Mouse (Mus musculus): ENCODE data around the gene Slc39a10. TPM values are rescaled to one million over a fixed set of nuclear protein-coding genes. Genes with fewer than 3 reads are reported as not detected.

The Slc39a10 gene
- polyA plus RNA-seq, 1 experiment = 3.8 TPM

- H3K36me3 ChIP-seq (ENCODE audit: control insufficient read depth, insufficient read depth, low read length) = no peaks in the 10 kb centered on the region
- no peak for TF ChIP-seq POLR2A (IDR thresholded peaks at IDR 0.05; ENCODE audit: low read depth, low read length)
- TF ChIP-seq CTCF (IDR thresholded peaks at IDR 0.05; ENCODE audit: extremely low read depth, insufficient read depth, insufficient read length, insufficient replicate concordance) = no peak
- H3K27me3 ChIP-seq (ENCODE audit: control insufficient read depth, insufficient read depth, low read length) = no peaks in the 10 kb centered on the region
- no peak for DNase-seq (ENCODE audit: low read depth in 1 of 2, low spot score in 2 of 2)
- no peaks in the 10 kb centered on the region for H3K4me1 ChIP-seq (ENCODE audit: control insufficient read depth, insufficient read depth, insufficient read length)
- WGBS = 86% methylated on average over 5 of the region's 5 CpGs
- H3K4me3 ChIP-seq (ENCODE audit: extremely low read depth, insufficient read depth, insufficient read length) = no peak overlapping the region
- H3K27ac ChIP-seq (ENCODE audit: insufficient read depth, low read length) = no peak overlapping the region
Observed at GRCm38 (mm10) chr1:46845221-46845620, 47.4 kb downstream of the Slc39a10 start.

DNA sequence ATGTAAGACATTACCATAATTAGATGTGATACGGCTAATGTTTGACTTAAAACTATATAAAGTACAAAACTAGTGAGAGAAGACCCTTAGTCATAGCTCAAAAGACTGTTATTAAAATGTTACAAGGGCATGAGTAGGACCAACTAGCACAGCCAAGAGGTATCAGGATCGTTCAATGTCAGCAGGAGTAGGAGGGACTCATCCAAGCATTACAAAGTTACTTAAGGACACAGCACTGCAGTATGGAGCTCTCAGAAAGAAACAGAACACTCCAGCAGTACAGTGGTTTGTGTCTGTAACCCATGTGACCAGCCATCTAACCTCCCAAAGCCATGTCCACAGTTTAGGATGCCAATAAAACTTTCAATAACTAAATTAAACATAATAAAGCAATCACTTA, 48.4 kb downstream of the Slc39a10 start:
- no peak for DNase-seq (ENCODE audit: low read depth in 1 of 2, low spot score in 2 of 2)
- TF ChIP-seq CTCF (IDR thresholded peaks at IDR 0.05; ENCODE audit: extremely low read depth, insufficient read depth, insufficient read length, insufficient replicate concordance) (no peak), POLR2A (IDR thresholded peaks at IDR 0.05; ENCODE audit: low read depth, low read length) (no peak)
- Histone ChIP-seq H3K4me1 (ENCODE audit: control insufficient read depth, insufficient read depth, insufficient read length) (no peaks in the 10 kb centered on the region), H3K36me3 (ENCODE audit: control insufficient read depth, insufficient read depth, low read length) (no peaks in the 10 kb centered on the region), H3K4me3 (ENCODE audit: extremely low read depth, insufficient read depth, insufficient read length) (no peak overlapping the region), H3K27me3 (ENCODE audit: control insufficient read depth, insufficient read depth, low read length) (no peaks in the 10 kb centered on the region), H3K27ac (ENCODE audit: insufficient read depth, low read length) (no peak overlapping the region)
- WGBS = 86% methylated on average over 2 of the region's 2 CpGs

- H3K27ac ChIP-seq (ENCODE audit: insufficient read depth, low read length) = no peak overlapping the region
- TF ChIP-seq POLR2A (IDR thresholded peaks at IDR 0.05; ENCODE audit: low read depth, low read length) (no peak), CTCF (IDR thresholded peaks at IDR 0.05; ENCODE audit: extremely low read depth, insufficient read depth, insufficient read length, insufficient replicate concordance) (no peak)
- no peak for DNase-seq (ENCODE audit: low read depth in 1 of 2, low spot score in 2 of 2)
- WGBS = 62% methylated on average over 4 of the region's 4 CpGs
- no peaks in the 10 kb centered on the region for H3K36me3 ChIP-seq (ENCODE audit: control insufficient read depth, insufficient read depth, low read length)
- H3K4me1 ChIP-seq (ENCODE audit: control insufficient read depth, insufficient read depth, insufficient read length) = no peaks in the 10 kb centered on the region
- no peaks in the 10 kb centered on the region for H3K27me3 ChIP-seq (ENCODE audit: control insufficient read depth, insufficient read depth, low read length)
- no peak overlapping the region for H3K4me3 ChIP-seq (ENCODE audit: extremely low read depth, insufficient read depth, insufficient read length)
Observed at GRCm38 (mm10) chr1:46843406-46843805, 49.2 kb downstream of the Slc39a10 start.

- TF ChIP-seq CTCF (IDR thresholded peaks at IDR 0.05; ENCODE audit: extremely low read depth, insufficient read depth, insufficient read length, insufficient replicate concordance) (no peak), POLR2A (IDR thresholded peaks at IDR 0.05; ENCODE audit: low read depth, low read length) (no peak)
- Histone ChIP-seq H3K4me1 (ENCODE audit: control insufficient read depth, insufficient read depth, insufficient read length) (0 out of 2 replicates have a peak, but pooled peaks cover 2% of the 10 kb centered on the region), H3K27me3 (ENCODE audit: control insufficient read depth, insufficient read depth, low read length) (no peaks in the 10 kb centered on the region), H3K27ac (ENCODE audit: insufficient read depth, low read length) (no peak overlapping the region), H3K36me3 (ENCODE audit: control insufficient read depth, insufficient read depth, low read length) (peaks cover 7% of the 10 kb centered on the region), H3K4me3 (ENCODE audit: extremely low read depth, insufficient read depth, insufficient read length) (no peak overlapping the region)
- DNase-seq (ENCODE audit: low read depth in 1 of 2, low spot score in 2 of 2) = peak in 1 of 2 experiments; percentile 16
- 65% methylated on average over 5 of the region's 5 CpGs for WGBS
Observed at GRCm38 (mm10) chr1:46831927-46832326, 60.7 kb downstream of the Slc39a10 start.

DNA sequence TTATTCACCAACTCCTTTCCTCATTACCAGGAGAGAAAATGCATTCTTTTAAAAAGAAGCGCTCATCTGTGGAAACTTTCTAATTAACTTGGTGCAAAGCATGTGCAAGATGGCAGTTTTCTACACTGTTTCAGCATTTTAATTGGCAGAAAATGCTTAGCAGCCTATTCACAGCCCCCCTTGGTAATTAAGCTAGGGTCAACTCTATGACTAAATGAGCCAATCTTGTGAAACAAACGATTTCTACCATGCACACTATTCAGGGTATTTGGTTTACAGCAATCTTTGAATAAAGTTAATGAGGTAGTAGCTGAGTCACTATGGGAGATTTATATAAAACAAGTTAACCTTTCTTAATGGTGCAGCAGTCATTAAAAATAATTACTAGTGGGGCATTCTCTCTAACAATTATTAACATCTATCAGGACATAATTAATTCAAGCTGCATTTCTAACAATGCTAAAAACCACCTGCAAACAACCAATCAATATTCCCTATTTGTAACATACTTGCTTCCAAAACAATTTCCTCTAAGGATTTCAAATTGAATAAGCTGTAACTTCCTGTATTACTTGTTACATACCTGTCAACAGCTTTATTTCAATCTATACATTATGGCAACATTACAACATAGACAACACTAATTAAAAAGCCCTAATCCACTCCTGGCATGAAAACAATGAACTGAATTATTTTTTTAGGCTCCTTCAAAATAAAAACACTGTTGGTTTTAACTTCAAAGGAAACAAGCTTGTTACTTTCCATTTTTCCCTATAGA, 62.4 kb downstream of the Slc39a10 start:
- 85% methylated on average over 2 of the region's 2 CpGs for WGBS
- Histone ChIP-seq H3K36me3 (ENCODE audit: control insufficient read depth, insufficient read depth, low read length) (peaks cover 8% of the 10 kb centered on the region), H3K4me1 (ENCODE audit: control insufficient read depth, insufficient read depth, insufficient read length) (0 out of 2 replicates have a peak, but pooled peaks cover 2% of the 10 kb centered on the region), H3K27ac (ENCODE audit: insufficient read depth, low read length) (no peak overlapping the region), H3K4me3 (ENCODE audit: extremely low read depth, insufficient read depth, insufficient read length) (no peak overlapping the region), H3K27me3 (ENCODE audit: control insufficient read depth, insufficient read depth, low read length) (no peaks in the 10 kb centered on the region)
- no peak for TF ChIP-seq POLR2A (IDR thresholded peaks at IDR 0.05; ENCODE audit: low read depth, low read length)
- no peak for TF ChIP-seq CTCF (IDR thresholded peaks at IDR 0.05; ENCODE audit: extremely low read depth, insufficient read depth, insufficient read length, insufficient replicate concordance)
- DNase-seq (ENCODE audit: low read depth in 1 of 2, low spot score in 2 of 2) = no peak

DNA sequence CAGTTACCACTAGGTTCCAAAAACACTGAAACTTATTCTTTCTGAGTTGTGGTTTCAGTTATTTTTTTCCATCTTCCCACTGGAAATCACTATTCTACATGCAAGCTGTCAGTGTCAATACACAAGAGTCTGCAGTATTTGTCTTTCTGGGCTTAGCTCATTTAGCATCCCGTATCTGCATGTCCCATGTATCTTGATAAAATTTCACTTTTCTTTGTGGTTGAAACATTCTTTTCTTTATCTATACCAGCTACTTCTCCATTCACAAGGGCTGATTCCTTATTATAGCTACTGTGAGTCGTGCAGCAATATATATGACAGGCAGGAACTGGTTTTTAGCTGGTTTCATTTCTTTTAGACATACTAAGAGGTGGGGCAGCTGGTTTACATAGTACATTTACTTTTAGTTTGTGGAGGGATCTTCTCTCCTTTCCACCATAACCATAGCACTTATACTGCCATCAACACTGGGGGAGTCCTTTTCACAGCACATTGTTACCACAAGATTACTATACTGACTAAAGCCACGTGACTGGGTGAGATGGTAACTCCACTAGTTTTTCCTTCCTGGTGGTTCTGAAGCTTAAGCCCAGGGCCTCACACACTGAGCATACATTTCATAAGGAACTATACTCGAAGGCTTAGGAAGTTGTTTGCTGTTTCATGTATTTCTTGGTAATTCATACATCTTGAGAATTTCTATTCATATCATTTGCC, 70.2 kb downstream of the Slc39a10 start:
- H3K36me3 ChIP-seq (ENCODE audit: control insufficient read depth, insufficient read depth, low read length) = peaks cover 12% of the 10 kb centered on the region
- no peak overlapping the region for H3K4me3 ChIP-seq (ENCODE audit: extremely low read depth, insufficient read depth, insufficient read length)
- TF ChIP-seq CTCF (IDR thresholded peaks at IDR 0.05; ENCODE audit: extremely low read depth, insufficient read depth, insufficient read length, insufficient replicate concordance) = no peak
- TF ChIP-seq POLR2A (IDR thresholded peaks at IDR 0.05; ENCODE audit: low read depth, low read length) = no peak
- 72% methylated on average over 4 of the region's 4 CpGs for WGBS
- H3K4me1 ChIP-seq (ENCODE audit: control insufficient read depth, insufficient read depth, insufficient read length) = no peaks in the 10 kb centered on the region
- H3K27ac ChIP-seq (ENCODE audit: insufficient read depth, low read length) = no peak overlapping the region
- DNase-seq (ENCODE audit: low read depth in 1 of 2, low spot score in 2 of 2) = no peak
- H3K27me3 ChIP-seq (ENCODE audit: control insufficient read depth, insufficient read depth, low read length) = no peaks in the 10 kb centered on the region
